Mouse (Mus musculus) G1E (cell line): Measurements from ENCODE around the gene Mcm9. TPM values are rescaled to one million over a fixed set of nuclear protein-coding genes. Genes with fewer than 3 reads are reported as not detected.
"Not testable (repeated sequence)": the region's sequence is repeated elsewhere in the genome, so short reads cannot be mapped to it uniquely, and the experiment has no call there.

Experiments
- ATAC-seq: 2 replicates; pipeline ENCODE4 v1.8.0; 2016; ENCODE audit warnings: mild to moderate bottlenecking; ENCODE audit not compliant: insufficient number of reproducible peaks, poor library complexity, low FRiP score, severe bottlenecking; ENCODE audit errors: extremely low read depth
- DNase-seq: peaks from one replicate; pipeline ENCODE4 v3.0.0; 2012; ENCODE audit warnings: low spot score
- H3K27me3 ChIP-seq: 2 replicates; pipeline ENCODE4 v1.6.1; 2012; ENCODE audit warnings: mild to moderate bottlenecking, low read length, inconsistent platforms; ENCODE audit not compliant: insufficient read depth
- H3K36me3 ChIP-seq: replicated peaks from 2 replicates; pipeline ENCODE3; 2012; ENCODE audit warnings: mild to moderate bottlenecking, inconsistent platforms
- H3K4me1 ChIP-seq: 2 replicates; pipeline ENCODE4 v1.6.1; 2012; ENCODE audit warnings: low read depth, low read length, inconsistent platforms, mixed read lengths; ENCODE audit not compliant: insufficient read depth
- H3K4me3 ChIP-seq: 2 replicates; pipeline ENCODE4 v1.5.1; 2012; ENCODE audit warnings: low read depth, mild to moderate bottlenecking, inconsistent platforms, low read length, moderate library complexity, mixed read lengths
- H3K9me3 ChIP-seq: replicated peaks from 2 replicates; pipeline ENCODE4 v1.6.1; 2012; ENCODE audit warnings: inconsistent platforms
- CTCF ChIP-seq: IDR thresholded peaks from 2 replicates; pipeline ENCODE4 v1.5.1; 2012; ENCODE audit warnings: low read depth, low read length, inconsistent platforms, mixed read lengths
- GATA1 ChIP-seq: IDR thresholded peaks from 2 replicates; pipeline ENCODE4 v1.6.1; 2012; ENCODE audit warnings: borderline replicate concordance, low read length, inconsistent platforms, mixed read lengths
- GATA2 ChIP-seq: IDR thresholded peaks from 2 replicates; pipeline ENCODE4 v1.6.1; 2012; ENCODE audit warnings: low read depth, low read length, inconsistent platforms, borderline replicate concordance
- POLR2AphosphoS5 ChIP-seq: IDR thresholded peaks from 2 replicates; pipeline ENCODE4 v1.6.1; 2012; ENCODE audit warnings: low read depth, low read length, inconsistent platforms; ENCODE audit not compliant: insufficient replicate concordance
- TAL1 ChIP-seq: conservative IDR thresholded peaks from 2 replicates; pipeline ENCODE4 v1.6.1; 2012; ENCODE audit warnings: low read depth, low read length, inconsistent platforms, mixed read lengths
- polyA plus RNA-seq: library from polyadenylated mRNA; stranded (reverse); fragments of >175 nt; gene quantifications from 2 replicates; pipeline ENCODE4 v1.2.3, GENCODE M21; 2012
- total RNA-seq, 2 experiments: library from RNA; stranded (forward) in 1 of 2; stranded (reverse) in 1 of 2; fragments of 200-1000 nt in 1 of 2; fragments of >200 nt in 1 of 2; fragmentation: Nextera tagmentation in 1 of 2; gene quantifications; 2 replicates each; pipeline ENCODE4 v1.2.3; 2014 to 2017

Mcm9 gene
- total RNA-seq (2014; fragmentation: Nextera tagmentation) (8.5 and 8.7 TPM in 2 replicates), total RNA-seq (2017) (8.2 and 10.8 TPM in 2 replicates), polyA plus RNA-seq (2.1 and 2.4 TPM in 2 replicates)

GRCm38 (mm10) chr10:53630339-53630738, at the start of gene Mcm9:
Mcm9 (minus strand) TSS chr10:53630439.
- ATAC-seq, H3K9me3 ChIP-seq, DNase-seq, H3K4me1 ChIP-seq, H3K27me3 ChIP-seq: not testable (repeated sequence)
- Histone ChIP-seq H3K4me3 (peak within 1 kb of the TSS; percentile 80), H3K36me3 (peaks cover 13% of the 10 kb centered on the region)

- no peak for ATAC-seq
- TF ChIP-seq TAL1 (no peak), POLR2AphosphoS5 (no peak), GATA2 (no peak), GATA1 (no peak), CTCF (no peak)
- H3K4me1 ChIP-seq: no peaks in the 10 kb centered on the region
These were observed 31.5 kb upstream of the Mcm9 start for GRCm38 (mm10) chr10:53661788-53662187.

GRCm38 (mm10) chr10:53654239-53654638, 24.0 kb upstream of the Mcm9 start:
- not testable (repeated sequence) for H3K4me1 ChIP-seq, H3K36me3 ChIP-seq, H3K4me3 ChIP-seq, H3K9me3 ChIP-seq, ATAC-seq, H3K27me3 ChIP-seq, DNase-seq

More at GRCm38 (mm10) chr10:53661788-53662187, 31.5 kb upstream of the Mcm9 start:
- Histone ChIP-seq H3K27me3 (no peaks in the 10 kb centered on the region), H3K36me3 (no peaks in the 10 kb centered on the region), H3K9me3 (no peaks in the 10 kb centered on the region), H3K4me3 (no peak overlapping the region)
- no peak for DNase-seq

- Histone ChIP-seq H3K27me3 (no peaks in the 10 kb centered on the region), H3K4me3 (no peak overlapping the region), H3K9me3 (no peaks in the 10 kb centered on the region), H3K36me3 (no peaks in the 10 kb centered on the region), H3K4me1 (no peaks in the 10 kb centered on the region)
- no peak for DNase-seq
- TF ChIP-seq GATA1: no peak
- TF ChIP-seq GATA2: no peak
- no peak for TF ChIP-seq CTCF
- no peak for TF ChIP-seq POLR2AphosphoS5
- no peak for TF ChIP-seq TAL1
- ATAC-seq: no peak
These were observed 20.4 kb upstream of the Mcm9 start for GRCm38 (mm10) chr10:53650683-53651082.

GRCm38 (mm10) chr10:53641507-53641906, 11.3 kb upstream of the Mcm9 start:
- Histone ChIP-seq H3K36me3 (no peaks in the 10 kb centered on the region), H3K9me3 (no peaks in the 10 kb centered on the region), H3K4me3 (no peak overlapping the region), H3K4me1 (no peaks in the 10 kb centered on the region), H3K27me3 (no peaks in the 10 kb centered on the region)
- no peak for TF ChIP-seq GATA2
- no peak for TF ChIP-seq CTCF
- TF ChIP-seq GATA1: no peak
- TF ChIP-seq TAL1: no peak
- no peak for TF ChIP-seq POLR2AphosphoS5
- DNase-seq (no peak), ATAC-seq (no peak)

GRCm38 (mm10) chr10:53635246-53635971, 5.2 kb upstream of the Mcm9 start:
- no peaks in the 10 kb centered on the region for H3K27me3 ChIP-seq
- H3K9me3 ChIP-seq: no peaks in the 10 kb centered on the region
- H3K4me1 ChIP-seq: no peaks in the 10 kb centered on the region
- no peak overlapping the region for H3K4me3 ChIP-seq
- TF ChIP-seq GATA1 (no peak), POLR2AphosphoS5 (no peak), CTCF (no peak), GATA2 (no peak), TAL1 (no peak)
- DNase-seq (no peak), ATAC-seq (no peak)
- no peaks in the 10 kb centered on the region for H3K36me3 ChIP-seq

- Histone ChIP-seq H3K9me3 (no peaks in the 10 kb centered on the region), H3K36me3 (no peaks in the 10 kb centered on the region), H3K27me3 (no peaks in the 10 kb centered on the region), H3K4me1 (no peaks in the 10 kb centered on the region), H3K4me3 (no peak overlapping the region)
- ATAC-seq (no peak), DNase-seq (no peak)
- TF ChIP-seq TAL1 (no peak), GATA2 (no peak), POLR2AphosphoS5 (no peak), CTCF (no peak), GATA1 (no peak)
These were observed 3.9 kb upstream of the Mcm9 start for GRCm38 (mm10) chr10:53634160-53634559.
